Mouse (Mus musculus) kidney, embryonic 14.5 days (tissue): ENCODE results near the gene Zfp444. TPM values are rescaled to one million over a fixed set of nuclear protein-coding genes. Genes with fewer than 3 reads are reported as not detected.
"Not testable (repeated sequence)": the region's sequence is repeated elsewhere in the genome, so short reads cannot be mapped to it uniquely, and the experiment has no call there.

ENCODE experiments used
- ATAC-seq: fragments of 200-750 bp; cut with Nextera tagmentation; 2 replicates; pipeline ENCODE4 v1.8.0; 2017; ENCODE audit warnings: moderate number of reproducible peaks, mild to moderate bottlenecking, moderate TSS enrichment, moderate library complexity; ENCODE audit not compliant: low FRiP score, low TSS enrichment
- H3K27ac ChIP-seq: fragments of 300-500 bp; sonication (generic); 2 replicates; pipeline ENCODE4 v1.5.1; 2014; ENCODE audit warnings: low read depth, mild to moderate bottlenecking, low read length, moderate library complexity, mixed read lengths
- H3K27me3 ChIP-seq: fragments of 300-500 bp; sonication (generic); 2 replicates; pipeline ENCODE4 v1.6.1; 2014; ENCODE audit warnings: mild to moderate bottlenecking, low read length; ENCODE audit not compliant: control insufficient read depth, insufficient read depth
- H3K36me3 ChIP-seq: fragments of 300-500 bp; sonication (generic); 2 replicates; pipeline ENCODE4 v1.6.1; 2014; ENCODE audit warnings: low read length, mixed read lengths; ENCODE audit not compliant: control insufficient read depth, insufficient read depth
- H3K4me1 ChIP-seq: fragments of 300-500 bp; sonication (generic); 2 replicates; pipeline ENCODE4 v1.6.1; 2014; ENCODE audit warnings: low read length, mixed read lengths; ENCODE audit not compliant: control insufficient read depth, insufficient read depth
- H3K4me2 ChIP-seq: fragments of 300-500 bp; sonication (generic); replicated peaks from 2 replicates; pipeline ENCODE4 v1.6.1; 2014; ENCODE audit warnings: low read depth, mild to moderate bottlenecking, low read length
- H3K4me3 ChIP-seq: fragments of 300-500 bp; sonication (generic); 2 replicates; pipeline ENCODE4 v1.5.1; 2014; ENCODE audit warnings: mild to moderate bottlenecking, low read length
- H3K9ac ChIP-seq: fragments of 300-500 bp; sonication (generic); 2 replicates; pipeline ENCODE4 v1.6.1; 2014; ENCODE audit warnings: low read depth, mild to moderate bottlenecking, low read length, moderate library complexity
- H3K9me3 ChIP-seq: fragments of 300-500 bp; sonication (generic); 2 replicates; pipeline ENCODE4 v1.6.1; 2016; ENCODE audit warnings: low read length; ENCODE audit not compliant: control insufficient read depth
- WGBS: fragments of 180-500 bp; shearing (Covaris S2); extraction: QIAGEN DNeasy Blood & Tissue Kit; methylation state at CpG from one replicate; pipeline ENCODE4 v1.1.7; 2014; 5-methylcytosine and 5-hydroxymethylcytosine counted together
- polyA plus RNA-seq: library from polyadenylated mRNA; unstranded; fragments of >200 nt; fragmentation: Nextera tagmentation; extraction: Ambion mirVana; gene quantifications from 2 replicates; pipeline ENCODE4 v1.2.1, GENCODE M21; 2014

The Zfp444 gene
- polyA plus RNA-seq, 1 experiment from 2014 or later: 70.8 TPM

GRCm38 (mm10) chr7:6170871-6171270 is 1.2 kb upstream of the Zfp444 start:
- Histone ChIP-seq H3K27me3 (no peaks in the 10 kb centered on the region), H3K36me3 (no peaks in the 10 kb centered on the region; the same call in 1 of the 2 replicates), H3K9ac (peak overlapping the region; percentile 52; the same call in 1 of the 2 replicates), H3K4me1 (no peaks in the 10 kb centered on the region), H3K9me3 (no peaks in the 10 kb centered on the region), H3K4me2 (peak overlapping the region; percentile 81), H3K4me3 (peak overlapping the region; percentile 75; the same call in 1 of the 2 replicates), H3K27ac (peak overlapping the region; percentile 76)
- WGBS: 50% methylated on average over 6 of the region's 6 CpGs
- ATAC-seq: no peak

DNA sequence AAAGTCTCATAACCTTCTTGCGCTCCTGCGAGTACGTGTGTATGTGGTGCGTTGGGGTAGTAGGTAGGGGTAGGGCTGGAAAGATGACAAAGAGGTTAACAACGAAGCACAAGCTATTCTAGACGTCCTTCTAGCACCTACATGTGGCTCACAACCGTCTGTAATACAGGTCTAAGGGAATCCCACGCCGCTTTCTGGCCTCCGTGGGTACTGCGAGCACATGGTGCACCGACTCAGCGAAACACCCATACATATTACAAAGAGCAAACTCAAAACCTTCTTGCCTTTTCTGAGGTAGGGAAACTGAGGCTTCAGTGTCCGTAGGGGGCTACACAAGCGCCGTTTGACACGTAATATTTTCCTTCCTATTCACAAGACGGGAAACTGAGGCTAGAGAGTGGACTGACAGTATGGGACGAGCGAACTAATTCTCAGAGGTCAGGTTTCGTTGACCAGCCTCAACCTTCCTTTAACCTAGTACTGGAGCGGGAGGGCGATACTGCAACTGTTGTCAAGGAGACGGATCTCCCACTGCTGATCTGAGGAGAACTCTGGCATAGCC is 501 bp upstream of the Zfp444 start:
- no peaks in the 10 kb centered on the region for H3K9me3 ChIP-seq
- WGBS: under 1% methylated on average over 24 of the region's 24 CpGs
- H3K4me3 ChIP-seq: peak overlapping the region; percentile 75
- no peaks in the 10 kb centered on the region; the same call in 1 of the 2 replicates for H3K36me3 ChIP-seq
- H3K4me1 ChIP-seq: no peaks in the 10 kb centered on the region
- peak overlapping the region; percentile 76 for H3K27ac ChIP-seq
- ATAC-seq: peak; percentile 29
- peak overlapping the region; percentile 52 for H3K9ac ChIP-seq
- H3K27me3 ChIP-seq: no peaks in the 10 kb centered on the region
- peak overlapping the region; percentile 81 for H3K4me2 ChIP-seq

- peak; percentile 51 for ATAC-seq
- Histone ChIP-seq H3K27ac (peak overlapping the region; percentile 47; the same call in 1 of the 2 replicates), H3K4me2 (peak overlapping the region; percentile 68), H3K4me1 (no peaks in the 10 kb centered on the region), H3K27me3 (no peaks in the 10 kb centered on the region), H3K9ac (peak overlapping the region; percentile 78), H3K4me3 (peak overlapping the region; percentile 75), H3K36me3 (peaks cover 6% of the 10 kb centered on the region; the same call in 1 of the 2 replicates), H3K9me3 (no peaks in the 10 kb centered on the region)
- WGBS: 1% methylated on average over 28 of the region's 28 CpGs
Measured at GRCm38 (mm10) chr7:6172674-6173244, 733 bp downstream of the Zfp444 start.

DNA sequence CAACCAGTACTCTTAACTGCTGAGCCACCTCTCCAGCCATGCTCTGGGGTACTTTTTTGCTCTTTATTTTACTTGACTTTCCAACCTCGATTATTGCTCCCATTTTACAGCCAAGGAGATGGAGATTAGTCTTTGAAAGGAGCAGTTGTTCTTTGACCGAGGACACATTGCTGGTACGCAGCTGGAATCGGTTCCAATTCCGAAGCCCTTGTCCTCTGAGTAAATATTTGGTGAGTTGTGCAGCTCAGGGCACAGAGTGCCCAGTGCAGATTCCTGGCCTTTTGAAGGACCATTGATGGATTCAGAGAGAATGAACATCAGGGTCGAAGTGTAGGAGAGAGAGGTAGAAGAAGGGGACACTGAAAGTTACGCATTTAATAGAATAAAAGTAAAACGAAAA is 1.8 kb downstream of the Zfp444 start:
- Histone ChIP-seq H3K27ac (no peak overlapping the region), H3K27me3 (no peaks in the 10 kb centered on the region), H3K36me3 (peaks cover 6% of the 10 kb centered on the region; the same call in 1 of the 2 replicates), H3K9ac (no peak overlapping the region), H3K4me2 (no peak overlapping the region), H3K4me1 (no peaks in the 10 kb centered on the region), H3K4me3 (no peak overlapping the region), H3K9me3 (no peaks in the 10 kb centered on the region)
- 90% methylated on average over 8 of the region's 8 CpGs for WGBS
- ATAC-seq: no peak

DNA sequence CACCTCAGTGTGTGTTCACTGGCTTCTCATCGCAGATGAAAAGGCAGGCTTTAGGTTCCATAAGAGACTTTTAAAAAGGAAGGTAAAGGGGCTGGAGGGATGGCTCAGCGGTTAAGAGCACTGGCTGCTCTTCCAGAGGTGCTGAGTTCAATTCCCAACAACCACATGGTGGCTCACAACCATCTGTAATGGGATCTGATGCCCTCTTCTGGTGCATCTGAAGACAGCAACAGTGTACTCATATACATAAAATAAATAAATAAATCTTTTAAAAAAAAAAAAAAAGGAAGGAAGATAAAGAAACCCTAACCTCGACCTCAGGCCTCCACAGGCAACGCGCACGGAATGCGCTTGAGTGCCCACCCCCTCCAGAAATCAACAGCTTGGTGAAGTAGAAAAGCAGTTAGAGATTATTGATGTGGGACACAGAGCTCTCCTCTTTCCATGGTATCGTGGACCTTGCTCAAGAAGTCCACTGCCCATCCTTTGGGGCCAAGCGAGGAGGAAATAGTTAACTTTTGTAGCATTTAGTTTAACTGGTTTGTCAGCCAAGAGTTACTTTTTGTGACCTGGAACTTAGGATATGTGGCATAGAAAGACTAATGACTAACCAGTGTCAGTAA is 2.5 kb downstream of the Zfp444 start:
- not testable (repeated sequence) for H3K9me3 ChIP-seq, H3K36me3 ChIP-seq, H3K4me3 ChIP-seq, H3K4me1 ChIP-seq, H3K4me2 ChIP-seq, ATAC-seq, H3K9ac ChIP-seq, H3K27me3 ChIP-seq, H3K27ac ChIP-seq
- WGBS: 80% methylated on average over 9 of the region's 9 CpGs

DNA sequence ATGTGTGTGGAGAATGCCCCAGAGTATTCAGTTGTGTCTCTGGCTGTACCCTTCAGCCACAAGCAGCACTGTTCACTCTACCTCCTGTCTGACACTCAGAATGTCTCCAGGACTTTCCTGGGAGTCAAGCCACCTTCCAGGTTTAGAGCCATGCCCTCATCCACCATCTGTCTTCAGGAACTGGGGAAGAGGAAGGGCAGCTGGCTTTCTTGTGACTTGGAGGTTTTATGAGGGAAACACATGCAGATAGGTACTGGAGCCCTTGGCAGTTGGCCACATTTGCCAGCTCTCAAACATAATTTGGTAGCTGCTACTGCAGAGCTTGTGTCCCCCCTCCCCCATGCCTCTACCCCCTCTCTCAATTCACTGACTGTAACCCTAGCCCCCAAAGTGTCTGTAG is 7.0 kb downstream of the Zfp444 start:
- no peaks in the 10 kb centered on the region for H3K27me3 ChIP-seq
- H3K4me2 ChIP-seq: no peak overlapping the region
- no peak overlapping the region for H3K9ac ChIP-seq
- no peak overlapping the region for H3K27ac ChIP-seq
- no peaks in the 10 kb centered on the region for H3K9me3 ChIP-seq
- no peaks in the 10 kb centered on the region for H3K4me1 ChIP-seq
- ATAC-seq: no peak
- H3K4me3 ChIP-seq: no peak overlapping the region
- H3K36me3 ChIP-seq: peaks cover 11% of the 10 kb centered on the region; the same call in 1 of the 2 replicates

DNA sequence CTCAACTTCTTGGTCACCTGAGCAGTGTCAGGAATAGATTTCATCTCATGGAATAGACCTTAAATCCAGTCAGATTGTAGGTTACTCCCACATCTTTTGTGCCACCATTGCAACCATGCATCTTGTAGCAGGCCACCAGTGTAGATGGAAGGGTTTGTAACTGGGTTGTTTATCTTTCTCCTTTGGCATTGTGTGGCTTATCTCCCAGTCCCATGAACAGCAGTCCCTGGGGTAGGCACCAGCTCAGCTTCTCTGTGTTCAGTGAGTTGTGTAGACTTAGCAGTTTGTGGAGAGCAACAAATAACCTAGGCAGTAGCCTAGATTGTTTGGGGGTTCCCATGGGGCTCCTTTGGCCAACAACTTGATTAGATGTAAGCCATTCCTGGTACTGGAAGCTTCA is 10.9 kb downstream of the Zfp444 start:
- Histone ChIP-seq H3K36me3 (peaks cover 26% of the 10 kb centered on the region), H3K27me3 (no peaks in the 10 kb centered on the region), H3K27ac (no peak overlapping the region), H3K4me2 (no peak overlapping the region), H3K4me3 (no peak overlapping the region), H3K4me1 (peaks cover 3% of the 10 kb centered on the region; the same call in 1 of the 2 replicates), H3K9me3 (no peaks in the 10 kb centered on the region), H3K9ac (no peak overlapping the region)
- no peak for ATAC-seq

- Histone ChIP-seq H3K27me3 (no peaks in the 10 kb centered on the region), H3K4me1 (peaks cover 3% of the 10 kb centered on the region; the same call in 1 of the 2 replicates), H3K9me3 (no peaks in the 10 kb centered on the region), H3K4me2 (no peak overlapping the region), H3K36me3 (peaks cover 34% of the 10 kb centered on the region), H3K27ac (no peak overlapping the region), H3K4me3 (no peak overlapping the region), H3K9ac (no peak overlapping the region)
- 91% methylated on average over 19 of the region's 19 CpGs for WGBS
- no peak for ATAC-seq
Measured at GRCm38 (mm10) chr7:6183802-6184201, 11.8 kb downstream of the Zfp444 start.

DNA sequence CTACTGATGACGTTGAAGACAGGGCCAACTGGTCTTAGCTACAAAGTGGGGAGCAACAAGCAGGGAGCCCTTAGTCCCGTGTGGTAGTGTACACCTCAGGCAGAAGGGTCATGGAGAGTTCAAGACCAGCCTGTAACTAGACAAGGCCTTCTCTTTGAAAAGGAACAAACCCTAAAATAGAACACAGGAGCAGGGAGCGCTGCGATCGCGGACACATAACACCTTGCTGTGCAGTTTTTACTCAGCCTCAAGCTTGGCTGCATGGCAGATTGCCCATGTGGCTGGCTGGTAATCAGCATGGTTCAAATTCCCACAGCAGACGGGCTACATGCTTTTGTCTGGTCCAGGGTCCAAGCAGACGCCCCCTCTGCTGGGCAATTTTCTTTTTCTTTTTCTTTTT is 12.5 kb downstream of the Zfp444 start:
- H3K9me3 ChIP-seq: no peaks in the 10 kb centered on the region
- H3K36me3 ChIP-seq: peaks cover 39% of the 10 kb centered on the region
- 89% methylated on average over 8 of the region's 8 CpGs for WGBS
- no peak overlapping the region for H3K4me3 ChIP-seq
- H3K4me1 ChIP-seq: peaks cover 3% of the 10 kb centered on the region; the same call in 1 of the 2 replicates
- ATAC-seq: no peak
- no peak overlapping the region for H3K27ac ChIP-seq
- no peak overlapping the region for H3K9ac ChIP-seq
- no peaks in the 10 kb centered on the region for H3K27me3 ChIP-seq
- H3K4me2 ChIP-seq: no peak overlapping the region
